Mouse (Mus musculus): Measurements from ENCODE around the gene Tex19.2.

DNA sequence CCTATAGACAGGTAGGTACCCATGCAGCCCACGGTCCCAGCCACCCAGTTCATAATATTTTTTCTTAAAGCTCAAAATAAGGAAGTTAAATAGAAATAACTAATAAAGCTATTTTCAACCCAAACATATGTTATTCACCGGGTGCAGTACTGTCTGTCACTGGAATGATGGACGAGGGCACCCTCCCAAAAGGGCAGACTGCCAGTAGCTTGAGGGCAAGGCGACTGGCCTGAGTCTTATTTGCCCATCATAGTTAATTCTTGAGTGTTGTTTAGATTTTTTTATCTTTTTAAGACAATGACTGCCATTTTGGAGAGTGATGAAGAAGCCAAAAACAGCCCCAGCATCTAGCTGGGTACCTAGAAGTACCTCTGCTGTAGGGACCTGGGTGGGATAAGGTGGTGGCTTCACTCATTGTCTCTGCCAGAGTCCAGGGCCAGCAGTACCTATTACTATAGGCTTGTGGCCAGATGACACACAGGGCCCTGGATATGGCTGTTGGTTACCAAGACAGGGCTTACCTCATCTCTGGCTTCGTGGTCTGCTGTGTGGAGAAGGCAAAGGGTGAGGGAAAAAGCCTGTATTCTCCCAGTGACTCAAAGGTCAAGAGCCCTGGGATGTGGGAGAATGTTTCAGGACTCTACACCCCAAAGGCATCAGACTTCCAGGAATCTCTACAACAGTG lies 6.2 kb downstream of the Tex19.2 start:
- no peak for TF ChIP-seq CHD2 (IDR thresholded peaks at IDR 0.05; ENCODE audit: low read length)
- TF ChIP-seq MEF2A (IDR thresholded peaks at IDR 0.05; ENCODE audit: borderline replicate concordance, low read depth, low read length): no peak
- TF ChIP-seq POLR2A (IDR thresholded peaks at IDR 0.05; ENCODE audit: low read depth, low read length): no peak
- no peak for TF ChIP-seq E2F4 (IDR thresholded peaks at IDR 0.05; ENCODE audit: insufficient replicate concordance, low read depth, low read length)
- no peak for TF ChIP-seq ETS1 (conservative IDR thresholded peaks at IDR 0.05; ENCODE audit: low read depth, low read length)
- TF ChIP-seq CTCF (conservative IDR thresholded peaks at IDR 0.05 in 1 of 2, IDR thresholded peaks at IDR 0.05 in 1 of 2; ENCODE audit: low read depth in 2 of 2, low read length in 2 of 2): no peak
- no peak for TF ChIP-seq RAD21 (IDR thresholded peaks at IDR 0.05; ENCODE audit: low read depth, low read length)
- TF ChIP-seq MAZ (IDR thresholded peaks at IDR 0.05; ENCODE audit: low read depth, low read length): no peak
- TF ChIP-seq USF1 (IDR thresholded peaks at IDR 0.05; ENCODE audit: low read depth, low read length): no peak
- TF ChIP-seq MAX (IDR thresholded peaks at IDR 0.05; ENCODE audit: low read length): no peak
- TF ChIP-seq SIN3A (IDR thresholded peaks at IDR 0.05; ENCODE audit: low read length): no peak
- no peak for TF ChIP-seq TBP (conservative IDR thresholded peaks at IDR 0.05; ENCODE audit: low read depth, low read length)
- no peak for TF ChIP-seq NRF1 (IDR thresholded peaks at IDR 0.05; ENCODE audit: low read depth, low read length)

All from CH12.LX (cell line).